Mouse (Mus musculus) testis, adult 2 months (tissue): ENCODE results near the gene Tmc6.

Experiments used
- CTCF ChIP-seq: fragments of 200-500 bp; IDR thresholded peaks from 2 replicates; pipeline ENCODE4 v1.5.1; 2012; ENCODE audit warnings: low read depth, mild to moderate bottlenecking, inconsistent platforms, low read length, moderate library complexity; ENCODE audit not compliant: control insufficient read depth, insufficient read depth, insufficient replicate concordance
- POLR2A ChIP-seq: fragments of 200-500 bp; IDR thresholded peaks from 2 replicates; pipeline ENCODE4 v1.6.1; 2012; ENCODE audit warnings: low read depth, mild to moderate bottlenecking, inconsistent platforms, low read length, moderate library complexity; ENCODE audit not compliant: control insufficient read depth

DNA sequence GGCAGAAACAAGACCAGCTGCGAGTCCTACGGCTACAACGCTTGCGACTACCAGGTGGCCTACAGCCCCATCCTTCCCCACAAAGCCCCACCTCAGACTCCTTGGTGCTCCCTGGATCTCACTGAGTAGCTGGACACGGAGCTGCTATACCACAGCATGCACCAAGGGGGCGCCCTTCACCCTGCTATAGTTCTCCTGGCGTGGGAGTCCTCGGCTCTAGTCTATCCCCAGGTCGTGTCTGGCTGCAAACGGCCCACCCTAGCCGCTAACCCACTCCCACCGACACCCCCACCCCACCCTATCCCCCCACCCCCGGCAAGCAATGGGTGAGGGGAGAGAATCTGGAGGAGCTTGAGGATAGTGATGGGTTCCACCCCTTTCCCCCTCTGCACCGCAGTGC lies 8.3 kb upstream of the Tmc6 start:
- TF ChIP-seq CTCF = peak; percentile 92; the same call in 1 of the 2 replicates
- TF ChIP-seq POLR2A = no peak
